Mouse (Mus musculus): Measurements from ENCODE around the gene Mospd3. TPM values are rescaled to one million over a fixed set of nuclear protein-coding genes. Genes with fewer than 3 reads are reported as not detected.

Gene Mospd3
- polyA plus RNA-seq, 1 experiment from 2014 or later = 66.9 TPM

- peaks cover 11% of the 10 kb centered on the region for H3K36me3 ChIP-seq
- no peaks in the 10 kb centered on the region for H3K9me3 ChIP-seq (replicated peaks)
- H3K4me2 ChIP-seq = no peak overlapping the region
- H3K4me1 ChIP-seq = peaks cover 8% of the 10 kb centered on the region; the same call in 1 of the 2 replicates
- no peak overlapping the region for H3K4me3 ChIP-seq (replicated peaks)
- no peak overlapping the region for H3K9ac ChIP-seq (replicated peaks)
- WGBS = 54% methylated on average over 7 of the region's 7 CpGs
- H3K27me3 ChIP-seq (replicated peaks) = 0 out of 2 replicates have a peak, but pooled peaks cover 3% of the 10 kb centered on the region
- no peak for ATAC-seq (ENCODE audit: low FRiP score)
- H3K27ac ChIP-seq (replicated peaks) = no peak overlapping the region
Measured at GRCm38 (mm10) chr5:137570181-137570580, 30.7 kb downstream of the Mospd3 start.

GRCm38 (mm10) chr5:137569665-137570064 is 31.2 kb downstream of the Mospd3 start, which contains the start of gene Tfr2:
Gene Tfr2 (plus strand): TSS chr5:137569840.
- Histone ChIP-seq H3K4me3 (replicated peaks) (no peak within 1 kb of the TSS), H3K4me2 (no peak within 1 kb of the TSS), H3K4me1 (peaks cover 7% of the 10 kb centered on the region; the same call in 1 of the 2 replicates), H3K9me3 (replicated peaks) (no peaks in the 10 kb centered on the region), H3K9ac (replicated peaks) (no peak within 1 kb of the TSS), H3K27me3 (replicated peaks) (0 out of 2 replicates have a peak, but pooled peaks cover 3% of the 10 kb centered on the region), H3K27ac (replicated peaks) (no peak within 1 kb of the TSS), H3K36me3 (peaks cover 16% of the 10 kb centered on the region)
- WGBS = 28% methylated on average over 9 of the region's 9 CpGs
- no peak for ATAC-seq (ENCODE audit: low FRiP score)

- H3K9ac ChIP-seq (replicated peaks) = no peak overlapping the region
- ATAC-seq (ENCODE audit: low FRiP score) = no peak
- WGBS = 78% methylated on average over 12 of the region's 12 CpGs
- H3K36me3 ChIP-seq = peaks cover 18% of the 10 kb centered on the region
- 0 out of 2 replicates have a peak, but pooled peaks cover under 1% of the 10 kb centered on the region for H3K4me1 ChIP-seq
- H3K4me3 ChIP-seq (replicated peaks) = no peak overlapping the region
- 0 out of 2 replicates have a peak, but pooled peaks cover 3% of the 10 kb centered on the region for H3K27me3 ChIP-seq (replicated peaks)
- no peak overlapping the region for H3K27ac ChIP-seq (replicated peaks)
- no peak overlapping the region for H3K4me2 ChIP-seq
- H3K9me3 ChIP-seq (replicated peaks) = no peaks in the 10 kb centered on the region
Measured at GRCm38 (mm10) chr5:137569031-137569430, 31.8 kb downstream of the Mospd3 start.

- WGBS = 83% methylated on average over 8 of the region's 8 CpGs
Measured at GRCm38 (mm10) chr5:137568223-137568798, 32.5 kb downstream of the Mospd3 start.

GRCm38 (mm10) chr5:137566416-137566815 is 34.4 kb downstream of the Mospd3 start:
- no peak overlapping the region for H3K4me3 ChIP-seq (replicated peaks)
- 0 out of 2 replicates have a peak, but pooled peaks cover 3% of the 10 kb centered on the region for H3K27me3 ChIP-seq (replicated peaks)
- H3K9ac ChIP-seq (replicated peaks) = no peak overlapping the region
- H3K9me3 ChIP-seq (replicated peaks) = no peaks in the 10 kb centered on the region
- H3K27ac ChIP-seq (replicated peaks) = no peak overlapping the region
- peaks cover 22% of the 10 kb centered on the region for H3K36me3 ChIP-seq
- no peaks in the 10 kb centered on the region for H3K4me1 ChIP-seq
- no peak overlapping the region for H3K4me2 ChIP-seq
- 97% methylated on average over 5 of the region's 5 CpGs for whole genome bisulfite sequencing
- no peak for ATAC-seq (ENCODE audit: low FRiP score)

More at GRCm38 (mm10) chr5:137568223-137568798, 32.5 kb downstream of the Mospd3 start:
- H3K4me3 ChIP-seq (replicated peaks) = no peak overlapping the region
- no peaks in the 10 kb centered on the region for H3K9me3 ChIP-seq (replicated peaks)
- 0 out of 2 replicates have a peak, but pooled peaks cover 3% of the 10 kb centered on the region for H3K27me3 ChIP-seq (replicated peaks)
- H3K9ac ChIP-seq (replicated peaks) = no peak overlapping the region
- no peak for ATAC-seq (ENCODE audit: low FRiP score)
- H3K27ac ChIP-seq (replicated peaks) = no peak overlapping the region
- H3K4me2 ChIP-seq = no peak overlapping the region
- no peaks in the 10 kb centered on the region for H3K4me1 ChIP-seq
- H3K36me3 ChIP-seq = peaks cover 19% of the 10 kb centered on the region

GRCm38 (mm10) chr5:137565744-137566143 is 35.1 kb downstream of the Mospd3 start:
- Histone ChIP-seq H3K9ac (replicated peaks) (no peak overlapping the region), H3K4me1 (no peaks in the 10 kb centered on the region), H3K4me2 (no peak overlapping the region), H3K27ac (replicated peaks) (no peak overlapping the region), H3K9me3 (replicated peaks) (no peaks in the 10 kb centered on the region), H3K27me3 (replicated peaks) (0 out of 2 replicates have a peak, but pooled peaks cover 3% of the 10 kb centered on the region), H3K36me3 (peaks cover 22% of the 10 kb centered on the region), H3K4me3 (replicated peaks) (no peak overlapping the region)
- WGBS = 72% methylated on average over 6 of the region's 6 CpGs
- ATAC-seq (ENCODE audit: low FRiP score) = no peak

GRCm38 (mm10) chr5:137562965-137563364 is 37.9 kb downstream of the Mospd3 start:
- no peaks in the 10 kb centered on the region for H3K27me3 ChIP-seq (replicated peaks)
- no peak overlapping the region for H3K27ac ChIP-seq (replicated peaks)
- ATAC-seq (ENCODE audit: low FRiP score) = no peak
- H3K4me1 ChIP-seq = no peaks in the 10 kb centered on the region
- no peaks in the 10 kb centered on the region for H3K9me3 ChIP-seq (replicated peaks)
- H3K4me2 ChIP-seq = no peak overlapping the region
- WGBS = 80% methylated on average over 10 of the region's 10 CpGs
- no peak overlapping the region for H3K9ac ChIP-seq (replicated peaks)
- no peak overlapping the region for H3K4me3 ChIP-seq (replicated peaks)
- peaks cover 30% of the 10 kb centered on the region for H3K36me3 ChIP-seq

- no peaks in the 10 kb centered on the region for H3K9me3 ChIP-seq (replicated peaks)
- WGBS = 51% methylated on average over 6 of the region's 6 CpGs
- H3K4me2 ChIP-seq = no peak overlapping the region
- H3K9ac ChIP-seq (replicated peaks) = no peak overlapping the region
- H3K27me3 ChIP-seq (replicated peaks) = no peaks in the 10 kb centered on the region
- peaks cover 27% of the 10 kb centered on the region for H3K36me3 ChIP-seq
- ATAC-seq (ENCODE audit: low FRiP score) = no peak
- H3K4me3 ChIP-seq (replicated peaks) = no peak overlapping the region
- no peaks in the 10 kb centered on the region for H3K4me1 ChIP-seq
- H3K27ac ChIP-seq (replicated peaks) = no peak overlapping the region
Measured at GRCm38 (mm10) chr5:137561556-137561955, 39.3 kb downstream of the Mospd3 start.

GRCm38 (mm10) chr5:137553898-137554297 is 47.0 kb downstream of the Mospd3 start:
- H3K36me3 ChIP-seq = no peaks in the 10 kb centered on the region
- no peaks in the 10 kb centered on the region for H3K9me3 ChIP-seq (replicated peaks)
- WGBS = 40% methylated on average over 11 of the region's 11 CpGs
- H3K27me3 ChIP-seq (replicated peaks) = no peaks in the 10 kb centered on the region
- peak overlapping the region; percentile 83 for H3K27ac ChIP-seq (replicated peaks)
- peak overlapping the region; percentile 69 for H3K4me3 ChIP-seq (replicated peaks)
- H3K4me2 ChIP-seq = peak overlapping the region; percentile 79
- peaks cover 23% of the 10 kb centered on the region for H3K4me1 ChIP-seq
- peak; percentile 40; the same call in 1 of the 2 replicates for ATAC-seq (ENCODE audit: low FRiP score)
- peak overlapping the region; percentile 74 for H3K9ac ChIP-seq (replicated peaks)

GRCm38 (mm10) chr5:137553411-137553837 is 47.4 kb downstream of the Mospd3 start, which contains the start of gene Actl6b:
Gene Actl6b (plus strand): TSS chr5:137553517.
- peak within 1 kb of the TSS; percentile 83 for H3K27ac ChIP-seq (replicated peaks)
- peak; percentile 94 for ATAC-seq (ENCODE audit: low FRiP score)
- no peaks in the 10 kb centered on the region for H3K9me3 ChIP-seq (replicated peaks)
- H3K4me3 ChIP-seq (replicated peaks) = peak within 1 kb of the TSS; percentile 69
- under 1% methylated on average over 36 of the region's 37 CpGs for WGBS
- H3K27me3 ChIP-seq (replicated peaks) = no peaks in the 10 kb centered on the region
- no peaks in the 10 kb centered on the region for H3K36me3 ChIP-seq
- peak within 1 kb of the TSS; percentile 74 for H3K9ac ChIP-seq (replicated peaks)
- peaks cover 23% of the 10 kb centered on the region for H3K4me1 ChIP-seq
- H3K4me2 ChIP-seq = peak within 1 kb of the TSS; percentile 79

- H3K4me3 ChIP-seq (replicated peaks) = peak overlapping the region; percentile 69
- no peaks in the 10 kb centered on the region for H3K27me3 ChIP-seq (replicated peaks)
- ATAC-seq (ENCODE audit: low FRiP score) = peak; percentile 59; the same call in 1 of the 2 replicates
- peak overlapping the region; percentile 83 for H3K27ac ChIP-seq (replicated peaks)
- peak overlapping the region; percentile 74 for H3K9ac ChIP-seq (replicated peaks)
- no peaks in the 10 kb centered on the region for H3K9me3 ChIP-seq (replicated peaks)
- peak overlapping the region; percentile 79 for H3K4me2 ChIP-seq
- H3K36me3 ChIP-seq = no peaks in the 10 kb centered on the region
- peaks cover 23% of the 10 kb centered on the region for H3K4me1 ChIP-seq
- WGBS = 28% methylated on average over 6 of the region's 6 CpGs
Measured at GRCm38 (mm10) chr5:137553000-137553399, 47.9 kb downstream of the Mospd3 start.

- no peak overlapping the region for H3K27ac ChIP-seq (replicated peaks)
- no peaks in the 10 kb centered on the region for H3K9me3 ChIP-seq (replicated peaks)
- WGBS = 77% methylated on average over 5 of the region's 5 CpGs
- H3K9ac ChIP-seq (replicated peaks) = no peak overlapping the region
- H3K27me3 ChIP-seq (replicated peaks) = no peaks in the 10 kb centered on the region
- no peak overlapping the region for H3K4me3 ChIP-seq (replicated peaks)
- H3K4me1 ChIP-seq = peaks cover 23% of the 10 kb centered on the region
- no peak overlapping the region for H3K4me2 ChIP-seq
- no peaks in the 10 kb centered on the region for H3K36me3 ChIP-seq
- no peak for ATAC-seq (ENCODE audit: low FRiP score)
Measured at GRCm38 (mm10) chr5:137551119-137551518, 49.7 kb downstream of the Mospd3 start.

Measured in neural tube, embryonic 15.5 days (tissue).